Mouse (Mus musculus): ENCODE measurements around the gene Ttll9. TPM values are rescaled to one million over a fixed set of nuclear protein-coding genes. Genes with fewer than 3 reads are reported as not detected.

Ttll9 gene
- not detected for total RNA-seq (2023)

GRCm38 (mm10) chr2:152962091-152962793 is at the start of gene Ttll9:
Ttll9 (plus strand) TSS chr2:152962485.

DNA sequence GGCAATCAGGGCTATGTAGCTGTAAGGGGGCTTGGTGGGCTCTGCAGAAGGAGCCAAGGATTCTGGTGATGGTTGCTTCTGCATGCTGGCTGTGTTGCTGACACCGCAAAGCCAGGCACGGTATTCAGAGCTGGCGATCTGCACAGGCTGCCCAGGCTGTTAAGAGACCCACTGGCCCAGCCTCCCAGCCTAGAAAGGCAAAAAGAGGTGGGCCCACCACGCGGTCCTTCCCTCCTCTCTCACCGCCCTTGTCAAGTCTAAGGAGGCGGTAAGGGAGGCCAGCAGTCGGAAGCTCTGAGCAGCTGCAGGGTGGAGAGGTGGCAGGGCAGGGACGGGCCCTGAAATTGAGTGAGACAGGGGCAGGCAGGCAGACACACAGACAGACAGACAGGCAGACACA is 29.2 kb upstream of the Ttll9 start, which contains the start of gene Foxs1:
Foxs1 (minus strand) TSS at position 161 of the 400 bp plus-strand sequence.

DNA sequence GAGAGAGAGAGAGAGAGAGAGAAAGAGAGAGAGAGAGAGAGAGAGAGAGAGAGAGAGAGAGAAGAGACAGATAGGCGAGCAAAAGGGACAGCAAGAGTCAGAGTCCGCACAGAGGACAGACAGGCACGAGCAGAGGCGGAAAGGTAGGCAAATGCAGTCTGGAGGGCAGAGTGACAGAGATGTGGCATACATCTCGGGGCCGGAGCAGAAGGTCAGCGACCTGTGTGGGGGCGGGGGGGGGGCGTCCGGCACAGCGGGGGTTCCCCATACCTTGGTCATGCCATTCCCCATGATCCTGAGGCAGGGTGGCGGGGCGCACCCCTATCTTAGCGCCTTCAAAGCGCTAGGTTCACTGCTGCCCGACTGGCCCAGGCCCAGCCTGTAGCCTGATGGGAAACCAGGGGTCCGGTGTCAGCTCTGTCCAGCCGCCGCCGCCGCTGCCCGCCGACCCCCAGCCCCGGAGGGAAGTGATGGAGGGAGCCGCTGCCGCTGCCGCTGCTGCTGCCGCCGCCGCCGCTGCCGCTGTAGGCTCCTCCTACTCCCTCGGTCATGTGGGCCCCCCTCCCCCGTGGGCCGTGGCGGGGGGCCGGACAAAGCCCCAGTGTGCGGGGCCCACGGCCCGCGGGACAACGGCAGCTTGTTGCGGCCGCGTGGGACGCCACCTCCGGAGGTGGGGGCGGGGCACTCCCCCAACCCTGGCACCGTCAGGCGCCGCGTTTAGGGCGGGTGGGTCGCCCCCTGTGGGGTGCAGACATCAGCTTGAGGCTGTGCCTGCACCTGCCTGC is 11.0 kb upstream of the Ttll9 start, which contains the start of gene Dusp15:
Dusp15 (minus strand) TSS at position 634 of the 785 bp plus-strand sequence.

DNA sequence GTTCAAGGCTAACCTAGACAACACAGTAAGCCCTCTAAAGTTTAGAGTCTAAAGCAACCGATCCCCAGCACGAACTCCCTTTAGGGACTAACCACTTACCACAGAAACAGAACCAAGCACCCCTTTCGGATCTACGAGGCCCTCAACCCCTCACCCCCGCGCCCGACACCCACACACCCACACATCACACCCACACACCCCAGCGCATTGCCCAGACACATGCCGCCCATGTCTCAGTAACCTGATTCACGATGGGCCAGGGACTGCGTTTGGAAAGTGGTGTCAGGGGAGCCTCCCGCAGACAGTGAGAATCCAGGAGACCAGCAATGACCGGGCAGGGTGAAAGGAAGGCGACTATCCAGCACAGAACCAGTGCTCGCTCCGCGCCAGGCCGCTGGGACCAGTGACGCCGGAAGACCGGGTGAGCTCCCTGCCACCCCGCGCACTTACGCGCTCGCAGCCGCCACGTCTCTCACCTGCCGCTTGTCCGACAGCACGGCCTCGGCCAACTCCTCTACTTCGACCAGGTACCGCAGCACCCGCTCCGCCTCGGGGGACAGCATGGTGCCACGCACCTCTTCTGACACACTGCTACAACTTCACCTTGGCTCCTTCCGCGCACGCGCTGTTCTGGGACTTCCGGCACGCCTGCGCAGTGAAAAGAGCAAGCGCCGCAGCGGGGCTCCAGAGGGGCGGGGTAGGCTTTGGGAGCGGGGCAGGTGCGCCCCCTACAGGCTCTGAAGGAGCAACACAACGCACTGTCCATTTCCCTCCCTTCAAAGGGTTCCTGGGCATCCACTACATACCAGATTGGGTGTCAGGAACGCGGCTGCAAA is 52.7 kb downstream of the Ttll9 start, which contains the start of gene Pdrg1:
Pdrg1 (minus strand) TSS at position 670 of the 836 bp plus-strand sequence.

GRCm38 (mm10) chr2:153031126-153032082 is 69.1 kb downstream of the Ttll9 start, which contains the start of gene Xkr7:
Xkr7 (plus strand) TSS chr2:153031852.

Other genes starting within 250 kb of the Ttll9 start
- gene Id1, start 226.2 kb upstream of the Ttll9 start, total RNA-seq (2023), result 1.4 TPM
- gene Cox4i2, start 208.3 kb upstream of the Ttll9 start, total RNA-seq (2023), result not detected
- 15.6 TPM for gene Bcl2l1, start 130.8 kb upstream of the Ttll9 start, total RNA-seq (2023)
- gene Tpx2, start 114.5 kb upstream of the Ttll9 start, total RNA-seq (2023), result 1.5 TPM
- gene Mylk2, start 51.1 kb upstream of the Ttll9 start, total RNA-seq (2023), result not detected
- not detected for gene Foxs1, start 29.3 kb upstream of the Ttll9 start, total RNA-seq (2023)
- not detected for gene Dusp15, start 10.8 kb upstream of the Ttll9 start, total RNA-seq (2023)
- gene Pdrg1, start 52.9 kb downstream of the Ttll9 start, total RNA-seq (2023), result 75.9 TPM
- not detected for gene Xkr7, start 69.4 kb downstream of the Ttll9 start, total RNA-seq (2023)
- not detected for gene Ccm2l, start 103.5 kb downstream of the Ttll9 start, total RNA-seq (2023)
- gene Hck, start 146.0 kb downstream of the Ttll9 start, total RNA-seq (2023), result 13.5 TPM
- 77.3 TPM for gene Tm9sf4, start 198.8 kb downstream of the Ttll9 start, total RNA-seq (2023)